Mouse (Mus musculus): Measurements from ENCODE around the gene Pet117.
A peak's percentile ranks its signal among the peaks of the same experiment; 100 is the strongest.

- TF ChIP-seq EP300 (IDR thresholded peaks at IDR 0.05; ENCODE audit: insufficient read depth, low read depth, low read length): 0 out of 2 replicates have a peak, but pooled peaks have one; percentile 63
- no peak for TF ChIP-seq CTCF (IDR thresholded peaks at IDR 0.05; ENCODE audit: low read depth, low read length)
- no peak for TF ChIP-seq POLR2A (IDR thresholded peaks at IDR 0.05; ENCODE audit: insufficient read depth, low read length)
Observed at GRCm38 (mm10) chr2:144331401-144332302, 37.1 kb upstream of the Pet117 start, which contains the start of gene Ovol2.
